Mouse (Mus musculus): ENCODE data around the gene Tmbim4. TPM values are rescaled to one million over a fixed set of nuclear protein-coding genes. Genes with fewer than 3 reads are reported as not detected.

Tmbim4 gene
- total RNA-seq (2021), result 10 to 100 TPM; 60.3 to 63.5 TPM
- long read RNA-seq, experiment 1, transcript Tmbim4-201 (7 exons, 904 nt), result major isoform, 43 of 47 reads
- long read RNA-seq, experiment 1, partial matches to known transcripts, result 2 of 47 reads
- long read RNA-seq, experiment 1, other reads (novel, unspliced or antisense), result 1 of 47 reads
- long read RNA-seq, experiment 2, transcript Tmbim4-201 (7 exons, 904 nt), result major isoform, 35 of 38 reads
- long read RNA-seq, experiment 2, partial matches to known transcripts, result 0 of 38 reads
- long read RNA-seq, experiment 2, other reads (novel, unspliced or antisense), result 3 of 38 reads

GRCm38 (mm10) chr10:120201131-120201921, at the start of gene Tmbim4:
Gene Tmbim4, plus strand, starts transcription at chr10:120201590.
- DNase-seq (ENCODE audit: low spot score in 2 of 2), result no peak
- intact Hi-C loops (cut with DNase I), result loop anchor here (5.0 to 10.0 kb wide), 2 partner anchors 67 to 399 kb away; no protein-coding TSS in a partner anchor

GRCm38 (mm10) chr10:120151672-120152071, 49.7 kb upstream of the Tmbim4 start:
- DNase-seq (ENCODE audit: low spot score in 2 of 2), result no peak
- intact Hi-C loops (cut with DNase I), result no loop called here

- intact Hi-C loops (cut with DNase I), result no loop called here
- DNase-seq (ENCODE audit: low spot score in 2 of 2), result no peak
These were observed 47.5 kb upstream of the Tmbim4 start for GRCm38 (mm10) chr10:120153911-120154310.

GRCm38 (mm10) chr10:120160533-120160932, 40.9 kb upstream of the Tmbim4 start:
- intact Hi-C loops (cut with DNase I), result no loop called here

GRCm38 (mm10) chr10:120162840-120163239, 38.5 kb upstream of the Tmbim4 start:
- intact Hi-C loops (cut with DNase I), result no loop called here
- no peak for DNase-seq (ENCODE audit: low spot score in 2 of 2)

More at GRCm38 (mm10) chr10:120160533-120160932, 40.9 kb upstream of the Tmbim4 start:
- no peak for DNase-seq (ENCODE audit: low spot score in 2 of 2)

- DNase-seq (ENCODE audit: low spot score in 2 of 2), result no peak
- intact Hi-C loops (cut with DNase I), result no loop called here
These were observed 37.9 kb upstream of the Tmbim4 start for GRCm38 (mm10) chr10:120163490-120163889.

- intact Hi-C loops (cut with DNase I), result no loop called here
- peak; percentile 14 to 61 for DNase-seq (ENCODE audit: low spot score in 2 of 2)
These were observed 36.2 kb upstream of the Tmbim4 start for GRCm38 (mm10) chr10:120164931-120165792.

- intact Hi-C loops (cut with DNase I), result no loop called here
- no peak for DNase-seq (ENCODE audit: low spot score in 2 of 2)
These were observed 35.4 kb upstream of the Tmbim4 start for GRCm38 (mm10) chr10:120165793-120166503.

GRCm38 (mm10) chr10:120168070-120168469, 33.3 kb upstream of the Tmbim4 start:
- DNase-seq (ENCODE audit: low spot score in 2 of 2), result no peak
- intact Hi-C loops (cut with DNase I), result no loop called here

- intact Hi-C loops (cut with DNase I), result no loop called here
These were observed 32.3 kb upstream of the Tmbim4 start for GRCm38 (mm10) chr10:120169064-120169463.

GRCm38 (mm10) chr10:120169841-120170240, 31.5 kb upstream of the Tmbim4 start:
- intact Hi-C loops (cut with DNase I), result no loop called here
- no peak for DNase-seq (ENCODE audit: low spot score in 2 of 2)

More at GRCm38 (mm10) chr10:120169064-120169463, 32.3 kb upstream of the Tmbim4 start:
- no peak for DNase-seq (ENCODE audit: low spot score in 2 of 2)

- intact Hi-C loops (cut with DNase I), result no loop called here
- DNase-seq (ENCODE audit: low spot score in 2 of 2), result no peak
These were observed 31.1 kb upstream of the Tmbim4 start for GRCm38 (mm10) chr10:120170277-120170676.

GRCm38 (mm10) chr10:120171340-120171739, 30.1 kb upstream of the Tmbim4 start:
- intact Hi-C loops (cut with DNase I), result no loop called here
- no peak for DNase-seq (ENCODE audit: low spot score in 2 of 2)

GRCm38 (mm10) chr10:120174192-120174705, 27.1 kb upstream of the Tmbim4 start:
- intact Hi-C loops (cut with DNase I), result no loop called here
- no peak for DNase-seq (ENCODE audit: low spot score in 2 of 2)

- intact Hi-C loops (cut with DNase I), result no loop called here
- no peak for DNase-seq (ENCODE audit: low spot score in 2 of 2)
These were observed 18.5 kb upstream of the Tmbim4 start for GRCm38 (mm10) chr10:120182887-120183286.

GRCm38 (mm10) chr10:120183342-120183741, 18.0 kb upstream of the Tmbim4 start:
- intact Hi-C loops (cut with DNase I), result no loop called here
- no peak for DNase-seq (ENCODE audit: low spot score in 2 of 2)

- intact Hi-C loops (cut with DNase I), result no loop called here
- DNase-seq (ENCODE audit: low spot score in 2 of 2), result no peak
These were observed 12.9 kb upstream of the Tmbim4 start for GRCm38 (mm10) chr10:120188513-120188912.

- no peak for DNase-seq (ENCODE audit: low spot score in 2 of 2)
- intact Hi-C loops (cut with DNase I), result no loop called here
These were observed 12.1 kb upstream of the Tmbim4 start for GRCm38 (mm10) chr10:120189276-120189675.

- no peak for DNase-seq (ENCODE audit: low spot score in 2 of 2)
- intact Hi-C loops (cut with DNase I), result no loop called here
These were observed 11.6 kb upstream of the Tmbim4 start for GRCm38 (mm10) chr10:120189782-120190181.
